Mouse (Mus musculus): ENCODE data around the gene AW549877.

Gene AW549877

DNA sequence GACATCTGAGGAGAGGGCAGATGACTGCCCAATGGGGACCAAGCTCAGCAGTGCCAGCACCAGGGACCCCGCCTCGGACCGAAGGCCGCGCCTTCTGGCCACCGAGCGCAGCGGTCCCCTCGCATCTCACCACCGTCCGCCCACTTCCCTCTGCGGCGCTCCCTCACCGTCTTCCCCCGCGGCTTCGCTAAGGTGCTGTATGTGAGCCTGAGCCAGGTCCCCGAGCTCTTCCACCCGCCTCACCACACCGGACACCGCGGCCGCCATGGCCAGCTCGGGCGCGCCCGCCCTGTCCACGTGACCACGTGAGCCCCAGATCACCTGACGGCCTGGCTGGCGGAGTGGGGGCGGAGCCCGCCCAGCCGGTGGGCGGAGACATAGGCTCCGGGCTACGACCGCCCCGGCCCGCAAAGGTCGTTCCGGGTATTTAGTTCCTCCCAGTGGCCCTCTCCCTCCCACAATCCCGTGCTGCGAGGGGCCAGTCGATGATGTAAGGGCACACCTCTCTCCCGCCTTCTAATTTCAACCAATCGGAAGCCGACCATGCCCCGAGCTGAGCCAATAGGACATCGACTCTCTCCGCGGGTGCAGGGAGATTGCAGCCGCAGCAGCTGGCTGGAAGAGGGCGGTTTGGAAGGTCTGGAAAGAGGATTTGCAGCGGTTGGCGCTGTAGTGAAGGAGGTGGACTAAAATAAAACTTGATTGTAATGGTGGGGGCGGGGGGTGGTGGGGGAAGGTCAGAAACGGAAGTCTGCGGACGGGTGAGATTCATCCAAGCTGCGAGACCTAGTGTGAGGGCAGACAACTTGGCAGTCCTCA lies at the start of gene AW549877:
Gene AW549877 (minus strand): TSS at position 297 of the 819 bp plus-strand sequence.
- peak; percentile 95 for DNase-seq (ENCODE audit: low spot score)

- no peak for DNase-seq (ENCODE audit: low spot score)
Measured at GRCm38 (mm10) chr15:4043032-4043471, 47.5 kb upstream of the AW549877 start.

- no peak for DNase-seq (ENCODE audit: low spot score)
Measured at GRCm38 (mm10) chr15:4042423-4042822, 46.9 kb upstream of the AW549877 start.

DNA sequence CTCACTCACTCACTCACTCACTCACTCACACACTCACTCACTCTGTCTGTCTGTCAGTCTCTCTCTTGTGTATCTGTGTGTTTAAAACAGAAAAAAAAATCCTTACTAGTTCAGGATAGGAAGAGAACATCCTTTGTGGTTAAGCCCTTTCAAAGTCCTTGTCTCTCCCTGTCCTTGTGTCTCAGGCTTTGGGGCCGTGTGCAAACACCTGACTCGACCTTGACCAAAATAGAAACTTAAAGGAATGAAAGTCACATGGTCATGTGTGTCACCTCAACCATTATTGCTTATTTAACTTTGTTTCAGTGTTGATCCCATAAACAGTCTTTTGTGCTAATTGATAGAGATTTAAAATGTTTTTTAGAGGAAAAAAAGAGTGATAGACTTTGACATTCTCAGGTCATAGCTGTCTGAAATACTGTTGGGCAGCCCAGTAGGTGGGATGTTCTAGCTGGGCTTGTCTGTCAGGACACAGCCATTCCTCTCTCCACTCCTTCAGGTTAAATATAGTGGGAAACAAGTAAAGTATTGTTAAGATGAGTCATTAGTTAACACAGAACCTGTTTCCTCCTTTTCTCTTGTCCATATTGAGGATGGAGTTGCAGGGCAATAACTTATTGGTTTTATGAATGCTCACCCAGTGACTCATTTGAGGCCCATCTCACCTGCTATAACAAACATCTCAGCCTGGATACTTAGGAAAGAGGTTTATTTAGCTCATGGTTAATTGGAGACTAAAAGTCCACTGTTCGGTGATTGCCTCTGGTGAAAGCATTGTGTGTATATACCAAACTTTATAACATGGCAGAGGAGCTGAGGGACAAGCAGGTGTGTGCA lies 37.8 kb upstream of the AW549877 start:
- no peak for DNase-seq (ENCODE audit: low spot score)

DNA sequence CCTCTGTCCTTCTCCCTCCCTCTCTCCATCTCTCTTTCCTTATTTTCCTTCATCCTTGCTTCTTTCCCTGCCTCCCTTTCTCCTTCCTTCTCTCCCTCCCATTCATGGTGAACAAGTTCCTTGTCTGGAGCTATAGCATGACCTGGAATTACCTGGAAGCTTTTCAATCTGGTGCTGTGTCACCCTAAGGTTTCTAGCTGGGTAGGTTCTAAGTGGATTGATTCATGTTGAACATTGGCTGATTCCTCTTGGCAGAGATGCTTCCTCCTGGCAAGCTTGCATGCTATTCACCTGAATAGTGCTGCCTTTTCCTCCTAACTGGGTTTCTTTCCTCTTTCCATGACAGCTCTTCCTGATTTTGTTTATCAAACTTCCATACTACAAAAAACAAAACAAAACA lies 33.4 kb upstream of the AW549877 start:
- no peak for DNase-seq (ENCODE audit: low spot score)

- DNase-seq (ENCODE audit: low spot score): no peak
Measured at GRCm38 (mm10) chr15:4028411-4028700, 32.8 kb upstream of the AW549877 start.

DNA sequence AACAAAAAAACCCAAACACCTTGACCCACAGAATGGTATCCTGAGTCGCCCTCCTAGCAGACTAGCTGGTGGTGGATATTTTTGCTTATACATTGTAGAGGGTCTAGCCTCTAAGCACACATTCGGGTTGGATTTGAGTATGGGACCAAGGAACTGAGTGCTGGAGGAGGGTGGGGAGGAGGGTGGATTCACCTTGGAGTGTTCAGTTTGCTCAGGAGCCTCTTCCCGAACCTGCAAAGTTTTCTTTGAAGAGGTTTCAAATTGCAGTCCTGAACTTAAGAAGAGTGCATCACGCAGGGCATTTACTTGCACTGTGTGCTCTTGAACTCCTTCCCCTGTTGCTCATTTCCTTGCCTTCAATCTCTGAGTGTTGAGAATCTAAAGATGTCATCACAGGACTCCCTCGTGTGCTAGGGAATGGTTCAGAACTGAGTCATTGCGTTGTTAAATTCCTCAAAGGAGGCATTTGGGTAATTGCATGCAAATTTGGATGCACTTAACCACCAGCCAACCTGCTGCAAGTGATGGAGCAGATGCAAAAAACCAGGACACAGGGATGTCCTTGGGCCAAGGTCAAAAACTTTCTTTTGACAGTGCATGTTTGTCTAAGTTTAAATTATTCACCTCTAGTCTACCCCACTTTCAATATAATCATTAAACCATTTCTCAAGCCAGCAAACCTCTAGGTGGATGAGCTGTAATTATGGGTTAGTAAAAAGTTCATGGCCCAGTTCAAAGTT lies 32.3 kb upstream of the AW549877 start:
- DNase-seq (ENCODE audit: low spot score): no peak

- DNase-seq (ENCODE audit: low spot score): peak; percentile 29
Measured at GRCm38 (mm10) chr15:4026831-4027584, 31.5 kb upstream of the AW549877 start.

GRCm38 (mm10) chr15:4026231-4026773 lies 30.8 kb upstream of the AW549877 start, which contains the start of gene Oxct1:
Gene Oxct1 (plus strand): TSS chr15:4026383.
- DNase-seq (ENCODE audit: low spot score): peak; percentile 49

GRCm38 (mm10) chr15:4025508-4025904 lies 30.0 kb upstream of the AW549877 start:
- DNase-seq (ENCODE audit: low spot score): no peak

- no peak for DNase-seq (ENCODE audit: low spot score)
Measured at GRCm38 (mm10) chr15:4024726-4025507, 29.4 kb upstream of the AW549877 start.

- no peak for DNase-seq (ENCODE audit: low spot score)
Measured at GRCm38 (mm10) chr15:4023747-4024146, 28.2 kb upstream of the AW549877 start.

DNA sequence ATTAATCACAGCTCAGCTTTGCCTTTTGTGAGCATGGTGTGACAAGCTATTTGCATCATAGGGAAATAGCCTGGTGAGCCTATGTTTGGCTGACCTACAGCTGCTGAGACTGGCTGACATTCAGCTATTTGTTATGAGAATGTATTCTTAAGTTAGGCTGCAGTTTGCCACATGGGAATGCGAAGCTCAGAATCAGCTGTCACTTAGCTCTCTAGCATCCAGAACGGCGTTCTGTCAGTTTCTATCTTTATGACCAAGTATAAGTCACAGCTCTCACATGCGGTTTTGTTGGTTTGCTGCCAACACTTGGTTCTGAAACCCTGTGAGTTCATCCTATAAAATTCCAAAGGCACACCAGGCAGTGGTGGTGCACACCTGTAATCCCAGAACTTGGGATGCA lies 25.2 kb upstream of the AW549877 start:
- DNase-seq (ENCODE audit: low spot score): no peak

- no peak for DNase-seq (ENCODE audit: low spot score)
Measured at GRCm38 (mm10) chr15:4013873-4014272, 18.3 kb upstream of the AW549877 start.

GRCm38 (mm10) chr15:4000536-4000935 lies 5.0 kb upstream of the AW549877 start:
- DNase-seq (ENCODE audit: low spot score): no peak

DNA sequence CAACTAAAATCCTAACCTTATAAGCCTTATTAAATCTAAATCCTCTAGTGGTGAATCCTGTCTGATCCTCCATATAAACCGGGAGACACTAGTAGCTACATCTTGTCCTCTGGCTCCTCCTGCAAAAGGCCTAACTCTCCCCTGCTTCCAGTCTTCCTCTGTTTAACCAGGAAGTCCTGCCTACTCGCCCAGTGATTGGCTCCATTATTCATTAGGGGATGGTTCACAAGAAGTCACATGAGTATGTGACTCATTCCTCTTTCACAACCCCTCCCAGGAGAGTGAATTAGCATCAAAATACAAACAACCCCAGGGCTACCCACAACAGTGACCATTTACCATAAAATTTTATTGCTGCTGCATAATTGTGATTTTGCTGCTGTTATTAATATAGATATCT lies 3.6 kb upstream of the AW549877 start:
- no peak for DNase-seq (ENCODE audit: low spot score)

- no peak for DNase-seq (ENCODE audit: low spot score)
Measured at GRCm38 (mm10) chr15:3996267-3997010, 895 bp upstream of the AW549877 start.

GRCm38 (mm10) chr15:3994852-3995447 lies 594 bp downstream of the AW549877 start:
- DNase-seq (ENCODE audit: low spot score): no peak

- no peak for DNase-seq (ENCODE audit: low spot score)
Measured at GRCm38 (mm10) chr15:3987981-3988380, 7.6 kb downstream of the AW549877 start.
